Comparison of ENCODE assay signal across 9 mouse cellular contexts in genomic region chr14:73143710-73144420, GRCm38 (mm10). TPM values are rescaled to one million over a fixed set of nuclear protein-coding genes. Genes with fewer than 3 reads are reported as not detected.
DNase-seq lines count a peak whose midpoint lies in the region; ATAC-seq lines count a peak whose summit lies in the region.
"Had no signal": no experiment of that assay in that cellular context is flagged by ENCODE, and none has a peak within 500 bp of the region (broad histone marks: within the 10 kb centered on the region; RNA-seq: fewer than 3 reads in every experiment).

No protein-coding gene starts in this region.

- H3K4me2 ChIP-seq in heart, embryonic 12.5 days: peak overlapping the region; percentile 77
- peak overlapping the region; percentile 85 for H3K4me2 ChIP-seq in hindbrain, embryonic 11.5 days (replicated peaks; ENCODE audit: low read depth, low read length)

- peaks cover 10% of the 10 kb centered on the region for H3K36me3 ChIP-seq in heart, embryonic 12.5 days
- no peaks in the 10 kb centered on the region for H3K36me3 ChIP-seq in hindbrain, embryonic 11.5 days (ENCODE audit: control insufficient read depth, insufficient read depth, low read length)
- H3K36me3 ChIP-seq in megakaryocyte, embryonic 14.5 days (replicated peaks; ENCODE audit: low read length): peaks cover 47% of the 10 kb centered on the region

- no peaks in the 10 kb centered on the region for H3K9me3 ChIP-seq in heart, embryonic 12.5 days (replicated peaks)
- H3K9me3 ChIP-seq in hindbrain, embryonic 11.5 days (ENCODE audit: control insufficient read depth, low read length): no peaks in the 10 kb centered on the region
- H3K9me3 ChIP-seq in megakaryocyte, embryonic 14.5 days: no peaks in the 10 kb centered on the region

- H3K9ac ChIP-seq in heart, embryonic 12.5 days: peak overlapping the region; percentile 89
- H3K9ac ChIP-seq in hindbrain, embryonic 11.5 days (ENCODE audit: low read depth, low read length): peak overlapping the region; percentile 97

- WGBS in heart, embryonic 12.5 days: 36% methylated on average over 25 of the region's 25 CpGs
- 39% methylated on average over 25 of the region's 25 CpGs for WGBS in hindbrain, embryonic 11.5 days

- ATAC-seq in heart, embryonic 12.5 days (ENCODE audit: insufficient number of reproducible peaks, low FRiP score): peak; percentile 26
- peak; percentile 29; the same call in 1 of the 2 replicates for ATAC-seq in hindbrain, embryonic 11.5 days (ENCODE audit: low FRiP score)

- DNase-seq in heart, postnatal 25 days (ENCODE audit: low spot score): no peak
- peak; percentile 1 for DNase-seq in ZHBTc4 (ENCODE audit: low read depth, low spot score)
- DNase-seq in hindbrain, embryonic 11.5 days (ENCODE audit: low spot score): no peak
- DNase-seq in adrenal gland, postnatal 10 days: no peak
- DNase-seq in adrenal gland, postnatal 14 days: no peak
- DNase-seq in gastrocnemius, postnatal 10 days: no peak

- H3K4me1 ChIP-seq in heart, embryonic 12.5 days (replicated peaks): peaks cover 14% of the 10 kb centered on the region
- H3K4me1 ChIP-seq in hindbrain, embryonic 11.5 days (replicated peaks; ENCODE audit: control insufficient read depth, insufficient read depth, low read length): peaks cover 2% of the 10 kb centered on the region; the same call in 1 of the 2 replicates
- peaks cover 85% of the 10 kb centered on the region for H3K4me1 ChIP-seq in megakaryocyte, embryonic 14.5 days

- intact Hi-C loops in heart, postnatal 25 days (cut with DNase I): no loop called here

- H3K27ac ChIP-seq in heart, embryonic 12.5 days (ENCODE audit: poor library complexity, severe bottlenecking): peak overlapping the region; percentile 97
- H3K27ac ChIP-seq in hindbrain, embryonic 11.5 days (ENCODE audit: low read depth, low read length): peak overlapping the region; percentile 100

- no peaks in the 10 kb centered on the region for H3K27me3 ChIP-seq in heart, embryonic 12.5 days (replicated peaks)
- no peaks in the 10 kb centered on the region for H3K27me3 ChIP-seq in hindbrain, embryonic 11.5 days (ENCODE audit: control insufficient read depth, insufficient read depth, low read length)
- H3K27me3 ChIP-seq in megakaryocyte, embryonic 14.5 days (replicated peaks): no peaks in the 10 kb centered on the region
- H3K27me3 ChIP-seq: Patski had no signal

- H3K4me3 ChIP-seq in heart, embryonic 12.5 days: peak overlapping the region; percentile 68
- peak overlapping the region; percentile 73 for H3K4me3 ChIP-seq in hindbrain, embryonic 11.5 days (ENCODE audit: low read depth, low read length)
- H3K4me3 ChIP-seq in megakaryocyte, embryonic 14.5 days (replicated peaks): peak overlapping the region; percentile 93

RNA-seq across cellular contexts. Expression of gene Rcbtb2, which starts 21.0 kb away (rescaled TPM):
- polyA plus RNA-seq in heart, embryonic 12.5 days (2016; fragmentation: Nextera tagmentation; extraction: Ambion mirVana): 73.0 and 76.2 TPM in 2 replicates
- total RNA-seq in heart, postnatal 25 days (2021): 10 to 100 TPM; 20.4 to 22.9 TPM
- 145 and 157 TPM in 2 replicates for polyA plus RNA-seq in hindbrain, embryonic 11.5 days (2014; fragmentation: Nextera tagmentation; extraction: Ambion mirVana)
- polyA plus RNA-seq in megakaryocyte, embryonic 14.5 days (2012; ENCODE audit: insufficient read depth, low replicate concordance): 12.2 and 27.1 TPM in 2 replicates
- total RNA-seq in adrenal gland, postnatal 10 days (2021): 10 to 100 TPM; 49.9 to 64.4 TPM
- total RNA-seq in adrenal gland, postnatal 14 days (2021): 39.5 and 41.3 TPM in 2 replicates
- 10 to 100 TPM; 26.1 to 28.9 TPM for total RNA-seq in gastrocnemius, postnatal 10 days (2021)
